In genomic region chr14:120362409-120362992, GRCm38 (mm10) we compare ENCODE assay signal across 12 mouse cellular contexts.
DNase-seq lines count a peak whose midpoint lies in the region; ATAC-seq lines count a peak whose summit lies in the region.
"Had no signal": no experiment of that assay in that cellular context is flagged by ENCODE, and none has a peak within 500 bp of the region (broad histone marks: within the 10 kb centered on the region; RNA-seq: fewer than 3 reads in every experiment).

No protein-coding gene starts in this region.

- H3K27ac ChIP-seq in heart, embryonic 12.5 days (ENCODE audit: poor library complexity, severe bottlenecking): peak overlapping the region; percentile 64
- peak overlapping the region; percentile 39 for H3K27ac ChIP-seq in embryonic facial prominence, embryonic 15.5 days (replicated peaks)
- H3K27ac ChIP-seq: limb, embryonic 10.5 days had no signal

- no peak overlapping the region for H3K4me2 ChIP-seq in heart, embryonic 12.5 days
- no peak overlapping the region for H3K4me2 ChIP-seq in embryonic facial prominence, embryonic 15.5 days (replicated peaks)

- H3K36me3 ChIP-seq in heart, embryonic 12.5 days: peaks cover 8% of the 10 kb centered on the region
- peaks cover 4% of the 10 kb centered on the region; the same call in 1 of the 2 replicates for H3K36me3 ChIP-seq in embryonic facial prominence, embryonic 15.5 days

- H3K27me3 ChIP-seq in heart, embryonic 12.5 days (replicated peaks): no peaks in the 10 kb centered on the region
- no peaks in the 10 kb centered on the region for H3K27me3 ChIP-seq in embryonic facial prominence, embryonic 15.5 days

- intact Hi-C loops in heart, postnatal 14 days (cut with DNase I): no loop called here

- no peak for DNase-seq in heart, postnatal 14 days
- DNase-seq in ES-CJ7 (ENCODE audit: low read depth, low spot score): peak; percentile 68
- peak; percentile 48 for DNase-seq in lung, postnatal 25 days (ENCODE audit: low spot score)
- DNase-seq in adrenal gland, postnatal 36 days: no peak
- no peak for DNase-seq in cerebellum, adult 11-12 months
- no peak for DNase-seq in kidney, adult 18-20 months
- DNase-seq: cerebellum, adult 9-11 months; midbrain, embryonic 14.5 days had no signal

- H3K4me1 ChIP-seq in heart, embryonic 12.5 days (replicated peaks): peaks cover 23% of the 10 kb centered on the region
- H3K4me1 ChIP-seq in embryonic facial prominence, embryonic 15.5 days: peaks cover 17% of the 10 kb centered on the region
- H3K4me1 ChIP-seq: limb, embryonic 10.5 days had no signal

- ATAC-seq in heart, embryonic 12.5 days (ENCODE audit: insufficient number of reproducible peaks, low FRiP score): peak; percentile 70
- ATAC-seq in embryonic facial prominence, embryonic 15.5 days (ENCODE audit: insufficient number of reproducible peaks, low FRiP score, low TSS enrichment, low read depth): 0 out of 2 replicates have a peak, but pooled peaks have one; percentile 39
- ATAC-seq: forebrain, embryonic 14.5 days had no signal

- WGBS in heart, embryonic 12.5 days: 66% methylated on average over 8 of the region's 8 CpGs
- WGBS in embryonic facial prominence, embryonic 15.5 days: 49% methylated on average over 8 of the region's 8 CpGs

- H3K4me3 ChIP-seq in heart, embryonic 12.5 days: no peak overlapping the region
- no peak overlapping the region for H3K4me3 ChIP-seq in embryonic facial prominence, embryonic 15.5 days (replicated peaks)
- H3K4me3 ChIP-seq: limb, embryonic 10.5 days had no signal

- H3K9me3 ChIP-seq in heart, embryonic 12.5 days (replicated peaks): no peaks in the 10 kb centered on the region
- H3K9me3 ChIP-seq in embryonic facial prominence, embryonic 15.5 days (replicated peaks): no peaks in the 10 kb centered on the region
- H3K9me3 ChIP-seq: limb, embryonic 10.5 days had no signal

- no peak overlapping the region for H3K9ac ChIP-seq in heart, embryonic 12.5 days
- H3K9ac ChIP-seq in embryonic facial prominence, embryonic 15.5 days: no peak overlapping the region

Comparison
In these comparisons a context has a peak if more than half of its experiments do, and no peak if none do; other contexts are left out.
1. DNase-seq: peak in ES-CJ7 (single experiment) and lung, postnatal 25 days (single experiment); none in heart, postnatal 14 days (0 of 2), adrenal gland, postnatal 36 days (0 of 2), cerebellum, adult 11-12 months (single experiment) and kidney, adult 18-20 months (single experiment).